Mouse (Mus musculus) lung, postnatal 25 days (tissue): ENCODE data around the gene Ptprd.
"Not testable (repeated sequence)": the region's sequence is repeated elsewhere in the genome, so short reads cannot be mapped to it uniquely, and the experiment has no call there.

Experiments used
- DNase-seq: peaks from one replicate; pipeline ENCODE4 v3.0.0; 2022; ENCODE audit warnings: low spot score

The Ptprd gene

GRCm38 (mm10) chr4:76193496-76193895 is 2018.3 kb downstream of the Ptprd start:
- DNase-seq, result no peak

DNA sequence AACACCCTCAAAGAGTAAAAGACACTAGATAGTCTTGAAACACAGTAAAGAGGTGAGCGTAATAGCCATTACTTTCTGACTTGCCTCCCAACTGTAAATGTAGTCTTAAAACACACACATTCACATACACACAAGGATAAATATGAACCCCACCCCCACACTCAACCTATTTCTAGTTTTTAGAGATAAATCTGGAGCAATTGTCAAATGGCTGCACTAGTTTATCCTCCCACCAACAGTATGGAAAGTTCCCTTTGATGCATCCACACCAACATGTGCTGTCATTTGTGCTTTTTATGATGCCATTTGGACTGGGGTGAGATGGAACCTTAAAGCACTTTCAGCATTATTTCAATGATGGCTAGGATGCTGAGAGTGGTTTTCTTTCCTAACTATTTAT is 2019.7 kb downstream of the Ptprd start:
- DNase-seq, result no peak

DNA sequence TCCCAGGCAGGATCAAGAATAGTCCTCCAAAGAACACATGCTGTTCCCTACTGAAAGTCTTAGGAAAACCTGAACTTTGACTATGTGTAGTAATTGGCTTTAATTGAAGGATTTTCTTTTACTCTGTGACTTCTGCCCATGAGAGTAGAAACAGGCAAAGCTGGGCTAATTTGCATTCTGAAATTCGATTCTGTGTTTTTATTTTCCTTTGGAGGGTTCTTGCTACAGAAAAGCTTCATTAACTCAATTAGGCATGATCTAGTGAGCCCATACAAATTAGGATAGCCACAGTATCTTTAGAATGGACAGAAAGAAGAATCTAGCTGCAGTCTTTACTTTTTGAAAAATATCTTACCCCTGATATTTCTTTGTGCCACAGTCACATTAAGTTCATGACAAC is 2021.0 kb downstream of the Ptprd start:
- no peak for DNase-seq

DNA sequence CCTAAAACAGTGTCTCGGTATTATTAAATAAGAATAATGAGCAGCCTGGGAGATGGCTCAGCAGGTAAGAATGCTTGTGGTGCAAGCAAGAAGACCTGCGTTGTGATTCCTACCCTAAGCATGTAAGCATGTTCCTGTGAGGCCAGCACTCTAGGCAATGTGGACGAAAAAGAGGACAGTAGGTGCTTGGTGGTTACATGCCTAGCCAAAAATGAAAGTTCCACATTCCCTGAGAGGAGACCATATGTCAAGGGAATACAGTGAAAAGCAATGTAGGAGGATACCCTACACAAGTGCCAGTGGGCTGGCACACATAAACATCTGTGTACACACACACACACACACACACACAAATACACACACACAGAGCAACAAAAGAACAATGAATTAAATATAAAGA is 2028.7 kb downstream of the Ptprd start:
- no peak for DNase-seq

- DNase-seq, result no peak
Observed at GRCm38 (mm10) chr4:76179497-76179896, 2032.3 kb downstream of the Ptprd start.

- no peak for DNase-seq
Observed at GRCm38 (mm10) chr4:76175086-76175485, 2036.7 kb downstream of the Ptprd start.

DNA sequence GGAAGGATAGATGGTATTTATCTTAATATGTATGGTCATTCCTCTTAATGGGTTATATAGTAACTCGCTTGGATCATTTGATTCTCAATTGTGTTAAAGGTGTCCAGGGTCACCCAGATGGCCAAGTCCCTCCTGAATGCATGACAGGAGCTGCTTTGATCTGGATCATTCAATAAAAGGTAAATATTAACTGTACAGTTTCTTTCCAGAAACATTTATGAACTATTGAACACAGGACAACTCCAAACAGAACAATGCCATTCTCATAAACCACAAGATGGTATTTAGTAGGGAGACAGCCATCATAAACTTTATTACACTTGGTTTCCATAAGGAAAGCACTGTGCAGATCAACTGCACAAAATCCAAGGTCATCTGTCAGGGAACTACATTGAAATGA is 2056.0 kb downstream of the Ptprd start:
- no peak for DNase-seq

DNA sequence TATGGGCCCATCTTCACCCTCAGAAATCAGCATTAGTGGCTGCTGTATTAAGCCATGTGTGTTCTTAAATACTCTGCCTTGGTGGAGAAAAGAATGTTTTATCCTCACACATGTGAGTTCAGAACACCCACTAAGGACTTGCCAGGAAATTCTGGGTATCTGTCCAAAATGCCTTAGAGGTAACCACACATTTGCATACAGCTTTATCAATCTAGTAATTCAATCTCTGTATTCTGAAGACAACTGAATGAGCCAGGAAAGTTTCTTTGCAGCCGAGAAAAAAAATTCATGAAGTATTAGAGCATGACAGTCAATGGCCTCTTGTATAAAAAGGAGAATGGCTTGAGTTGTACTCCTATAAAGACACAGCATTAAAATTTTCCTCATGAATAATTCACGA is 2057.6 kb downstream of the Ptprd start:
- DNase-seq, result no peak

GRCm38 (mm10) chr4:76144925-76145324 is 2066.8 kb downstream of the Ptprd start:
- no peak for DNase-seq

DNA sequence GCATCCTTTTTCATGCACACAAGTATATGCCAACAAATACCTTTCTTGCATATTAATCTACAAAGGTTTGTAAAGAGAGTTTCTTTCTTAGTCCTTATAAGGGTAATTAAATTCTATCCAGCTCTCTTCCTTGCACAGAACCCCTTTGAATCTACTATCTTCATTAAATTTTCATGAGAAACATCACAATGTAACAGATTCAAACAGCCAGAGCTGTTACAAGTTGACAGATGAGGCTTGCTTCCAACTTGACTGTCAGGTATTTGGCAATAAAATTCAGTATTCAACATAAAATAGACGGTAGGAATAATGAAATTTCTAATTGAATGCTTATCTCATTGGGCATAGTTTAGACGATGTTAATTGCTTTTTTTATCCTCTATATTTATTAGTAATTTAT is 2067.4 kb downstream of the Ptprd start:
- no peak for DNase-seq

DNA sequence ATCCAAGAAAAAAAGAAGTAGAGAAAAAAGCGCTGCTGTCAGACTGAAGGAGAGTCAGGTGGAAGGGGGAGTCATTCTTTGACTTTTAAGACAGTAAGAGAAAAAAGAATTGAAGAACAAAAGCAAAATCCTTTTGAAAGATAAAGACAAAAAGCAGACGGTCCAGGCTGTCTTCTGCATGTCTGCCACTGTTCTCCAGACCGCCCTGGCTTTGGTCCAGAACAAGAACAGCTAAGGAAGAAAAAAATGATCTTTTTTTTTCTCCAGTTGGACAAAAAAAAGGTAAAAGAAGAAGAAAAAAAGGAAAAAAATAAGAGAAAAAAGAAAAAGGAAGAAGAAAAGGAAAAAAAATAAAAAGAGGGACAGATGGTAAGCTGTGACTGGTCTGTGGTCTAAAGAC is 2073.9 kb downstream of the Ptprd start:
- DNase-seq, result no peak

DNA sequence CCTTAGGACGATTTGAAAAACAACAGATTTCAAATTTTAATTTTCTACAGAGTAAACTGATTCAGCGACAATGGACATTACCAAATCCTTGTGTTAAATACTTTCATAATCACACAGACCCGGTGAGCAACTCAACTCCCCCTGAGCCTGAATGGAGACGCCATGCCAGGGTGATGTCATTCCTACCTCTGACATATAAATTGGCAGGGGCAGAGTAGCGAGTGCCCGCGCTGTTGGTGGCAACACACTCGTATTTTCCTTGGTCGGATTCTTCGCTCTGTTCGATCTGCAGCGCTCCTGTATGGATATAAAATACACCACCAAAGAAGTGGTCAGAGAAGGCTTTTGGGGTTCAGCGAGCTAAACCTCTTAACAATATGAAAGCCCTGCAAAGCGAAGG is 2075.1 kb downstream of the Ptprd start:
- no peak for DNase-seq

DNA sequence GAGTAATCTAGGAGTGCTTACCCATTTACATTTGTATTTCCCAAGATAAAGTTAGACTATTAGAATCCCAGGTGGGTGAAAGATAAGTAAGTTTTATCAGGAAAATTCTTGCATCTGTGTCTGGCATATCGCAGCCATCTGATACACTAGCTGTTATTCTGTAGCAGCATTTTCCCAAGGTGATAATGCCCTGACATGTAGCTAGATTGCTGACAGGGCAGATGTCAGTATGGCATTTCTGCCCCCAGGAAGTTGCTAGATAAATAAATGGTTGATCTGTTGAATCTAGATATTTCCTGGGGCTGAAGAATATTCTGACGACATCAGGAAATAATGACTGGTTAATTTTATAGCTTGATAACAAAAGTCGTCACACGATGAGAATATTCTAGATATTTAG is 2119.9 kb downstream of the Ptprd start:
- DNase-seq, result no peak

GRCm38 (mm10) chr4:76089866-76090265 is 2121.9 kb downstream of the Ptprd start:
- peak; percentile 1 for DNase-seq

DNA sequence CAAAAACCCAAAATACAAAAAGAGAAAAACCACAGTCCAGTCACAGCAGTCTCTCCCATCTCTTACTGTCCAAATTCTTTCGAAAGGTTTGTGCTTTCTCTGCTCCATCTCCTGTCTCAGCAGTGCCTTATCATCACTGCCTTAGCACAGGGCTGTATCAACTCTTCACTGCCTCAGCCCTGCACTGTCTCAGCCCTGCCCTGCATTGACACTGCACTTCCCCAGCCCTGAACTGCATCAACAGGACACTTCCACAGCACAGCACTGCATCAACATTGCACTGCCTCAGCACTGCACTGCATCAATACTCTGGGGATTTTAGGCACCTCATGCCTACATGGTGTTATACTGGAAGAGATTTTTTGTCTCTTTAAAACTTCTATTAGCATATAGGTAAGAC is 2135.7 kb downstream of the Ptprd start:
- DNase-seq, result no peak

DNA sequence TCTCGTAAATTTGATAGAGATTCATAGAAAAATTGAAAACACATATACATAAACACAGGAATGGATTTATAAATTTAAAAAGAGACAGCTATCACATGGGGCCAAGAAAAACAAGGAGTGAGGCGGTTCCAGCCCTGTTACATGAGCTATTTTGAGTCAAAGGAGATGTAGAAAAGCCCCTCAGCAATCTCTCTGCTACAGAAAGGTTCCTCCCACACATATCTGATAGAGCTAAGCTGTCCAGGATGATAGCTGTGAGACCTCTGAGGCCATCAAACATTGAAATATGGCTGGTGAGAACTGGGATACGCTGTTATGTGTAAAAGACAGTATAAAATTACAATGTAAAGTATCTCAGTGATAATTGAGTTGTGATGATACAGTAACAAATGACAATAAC is 2138.5 kb downstream of the Ptprd start:
- no peak for DNase-seq

DNA sequence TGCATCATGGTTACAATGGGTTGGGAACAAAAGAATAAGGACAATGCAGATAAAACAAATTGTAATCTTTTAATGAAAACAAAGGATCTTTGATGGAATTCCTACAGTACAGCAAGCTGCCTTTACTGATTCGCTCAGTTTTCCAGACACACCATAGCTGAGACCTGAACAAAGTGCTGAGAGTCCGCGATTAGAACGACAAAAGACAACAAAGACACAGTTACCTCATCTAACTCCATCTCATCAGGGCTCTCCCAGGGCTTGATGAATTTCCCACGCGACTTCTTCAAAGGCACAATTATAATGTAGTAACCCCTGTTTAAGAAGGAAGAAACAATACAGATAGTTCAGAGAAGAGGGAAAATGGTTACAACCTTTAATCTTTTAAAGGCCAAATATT is 2140.0 kb downstream of the Ptprd start:
- DNase-seq, result no peak

GRCm38 (mm10) chr4:76056836-76057235 is 2154.9 kb downstream of the Ptprd start:
- no peak for DNase-seq

- DNase-seq, result no peak
Observed at GRCm38 (mm10) chr4:76045650-76046049, 2166.1 kb downstream of the Ptprd start.

DNA sequence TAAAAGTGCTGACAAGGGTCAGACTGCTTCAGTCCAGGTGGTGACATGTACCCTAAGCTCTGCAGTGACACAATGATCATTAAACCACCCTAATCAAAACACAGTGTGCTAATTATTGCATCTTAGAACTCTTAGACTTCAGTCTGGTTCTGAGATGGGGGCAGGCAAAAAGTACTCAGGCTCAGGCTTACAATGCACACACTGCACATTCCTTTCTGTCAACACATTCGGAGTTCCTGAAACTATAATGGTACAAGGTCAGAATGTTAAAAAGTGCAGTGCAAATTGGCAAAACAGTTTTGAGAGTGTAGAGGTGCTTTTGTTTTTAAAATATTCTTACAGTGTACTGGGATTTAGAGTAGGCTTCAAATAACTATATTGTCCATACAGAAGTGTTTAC is 2167.0 kb downstream of the Ptprd start:
- DNase-seq, result no peak

DNA sequence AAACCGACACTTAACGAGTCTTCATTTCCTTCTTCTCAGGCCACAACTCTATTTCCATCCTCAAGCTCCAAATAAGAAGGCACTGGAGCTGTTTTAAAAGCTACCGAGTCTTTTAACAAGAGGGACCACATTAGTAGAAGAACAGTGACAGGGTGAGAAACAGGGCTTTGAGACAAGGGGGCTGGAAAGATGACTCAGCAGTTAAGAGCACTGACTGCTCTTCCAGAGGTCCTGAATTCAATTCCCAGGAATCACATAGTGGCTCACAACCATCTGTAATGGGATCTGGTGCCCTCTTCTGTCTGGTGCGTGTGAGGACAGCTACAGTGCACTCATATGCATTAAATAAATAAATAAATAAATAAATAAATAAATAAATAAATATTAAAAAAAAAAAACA is 2174.6 kb downstream of the Ptprd start:
- DNase-seq, result not testable (repeated sequence)

GRCm38 (mm10) chr4:76025571-76026325 is 2186.0 kb downstream of the Ptprd start:
- no peak for DNase-seq

GRCm38 (mm10) chr4:76024502-76024821 is 2187.3 kb downstream of the Ptprd start:
- peak; percentile 21 for DNase-seq

DNA sequence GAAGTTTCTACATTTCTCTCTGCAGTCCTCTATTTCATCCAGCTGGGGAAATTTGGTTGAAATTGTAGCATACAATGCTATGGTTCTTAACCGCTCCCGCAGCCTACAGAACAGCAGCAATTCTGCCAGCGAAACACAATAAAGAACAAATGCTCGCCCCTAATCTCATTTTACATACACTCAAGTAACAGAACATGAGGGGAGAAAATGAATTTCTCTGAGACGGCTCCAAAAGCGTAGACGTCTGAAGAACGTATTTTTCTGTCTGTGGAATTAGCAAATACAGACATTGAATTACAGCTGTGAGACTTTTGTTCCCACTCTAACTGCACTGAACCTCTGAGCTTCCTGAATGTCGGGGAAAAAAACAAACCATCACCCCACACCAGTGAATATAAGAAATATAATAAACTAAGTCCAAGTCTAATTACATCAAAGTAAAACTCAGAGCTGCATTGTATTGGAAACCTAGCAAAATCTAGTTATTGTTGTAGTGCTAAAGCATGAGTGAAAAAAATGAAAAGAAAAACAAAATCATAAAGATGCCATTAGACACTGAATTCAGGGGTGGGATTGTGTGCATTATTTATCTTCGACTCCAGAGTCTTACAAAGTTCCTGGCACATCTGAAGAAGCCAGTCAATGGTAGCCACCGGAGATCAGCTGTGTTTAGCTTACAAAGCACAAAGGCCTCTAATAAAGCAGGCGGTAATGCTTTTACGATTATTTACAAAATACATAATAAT is 2187.8 kb downstream of the Ptprd start:
- DNase-seq, result no peak
